Mouse (Mus musculus): ENCODE measurements at regions not wholly inside any gene's neighbourhood (a gene's known extent, or its start where the extent isn't known, plus 50 kb on each side); places are given as distances from the start of the nearest gene placed in this dataset.

DNA sequence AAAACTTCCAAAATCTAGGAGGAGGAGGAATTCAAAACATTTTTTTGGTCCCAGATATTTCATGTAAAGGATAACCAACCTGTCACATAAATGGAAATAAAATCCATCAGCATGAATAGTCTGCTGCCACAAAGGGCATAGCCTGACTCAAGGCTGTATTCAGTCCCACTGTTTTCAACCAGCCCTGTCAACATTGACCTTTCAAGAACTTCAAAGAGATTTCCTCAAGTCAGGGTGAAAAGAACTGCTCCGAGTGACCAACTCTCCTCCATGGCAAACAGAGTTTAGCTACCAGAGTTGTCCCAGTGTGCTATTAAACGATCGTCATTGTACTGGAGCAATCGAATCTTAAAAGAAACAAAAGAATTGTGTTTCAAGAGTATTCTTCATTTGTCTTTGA, 606.5 kb upstream of the Arid1b start:
- Histone ChIP-seq H3K4me1 (no peaks in the 10 kb centered on the region), H3K27ac (replicated peaks) (no peak overlapping the region), H3K36me3 (no peaks in the 10 kb centered on the region), H3K4me3 (no peak overlapping the region), H3K27me3 (no peaks in the 10 kb centered on the region), H3K9ac (replicated peaks) (no peak overlapping the region), H3K4me2 (replicated peaks) (no peak overlapping the region), H3K9me3 (no peaks in the 10 kb centered on the region)
- ATAC-seq (replicated peaks) = no peak
- WGBS = 56% methylated on average over 4 of the region's 4 CpGs

DNA sequence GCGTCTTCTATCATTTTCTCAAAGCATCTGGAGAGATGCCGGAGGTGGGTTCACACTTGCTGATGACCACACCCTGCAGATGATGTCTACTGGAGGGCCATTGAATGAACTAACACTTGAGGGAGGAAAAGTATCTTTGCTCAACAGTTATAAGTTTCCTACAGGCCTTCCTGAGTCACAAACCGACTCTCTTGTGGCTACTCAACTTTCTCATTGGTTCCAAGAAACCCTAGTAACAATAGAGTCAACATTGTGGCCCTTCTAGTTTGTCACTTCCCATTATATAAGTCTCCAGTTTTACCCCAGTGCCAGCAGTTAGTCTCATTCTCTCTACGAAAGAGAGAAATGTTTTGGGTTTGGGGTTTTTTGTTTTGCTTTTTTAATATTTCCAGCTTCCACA, 604.1 kb upstream of the Arid1b start:
- Histone ChIP-seq H3K9me3 (no peaks in the 10 kb centered on the region), H3K27me3 (no peaks in the 10 kb centered on the region), H3K4me3 (no peak overlapping the region), H3K27ac (replicated peaks) (no peak overlapping the region), H3K4me2 (replicated peaks) (no peak overlapping the region), H3K4me1 (no peaks in the 10 kb centered on the region), H3K36me3 (no peaks in the 10 kb centered on the region), H3K9ac (replicated peaks) (no peak overlapping the region)
- ATAC-seq (replicated peaks) = no peak
- 92% methylated on average over 4 of the region's 4 CpGs for WGBS

GRCm38 (mm10) chr17:4390577-4390976, 603.6 kb upstream of the Arid1b start:
- no peaks in the 10 kb centered on the region for H3K4me1 ChIP-seq
- H3K9ac ChIP-seq (replicated peaks) = no peak overlapping the region
- no peak for ATAC-seq (replicated peaks)
- no peaks in the 10 kb centered on the region for H3K36me3 ChIP-seq
- H3K4me3 ChIP-seq = no peak overlapping the region
- H3K4me2 ChIP-seq (replicated peaks) = no peak overlapping the region
- H3K27me3 ChIP-seq = no peaks in the 10 kb centered on the region
- H3K27ac ChIP-seq (replicated peaks) = no peak overlapping the region
- no peaks in the 10 kb centered on the region for H3K9me3 ChIP-seq

DNA sequence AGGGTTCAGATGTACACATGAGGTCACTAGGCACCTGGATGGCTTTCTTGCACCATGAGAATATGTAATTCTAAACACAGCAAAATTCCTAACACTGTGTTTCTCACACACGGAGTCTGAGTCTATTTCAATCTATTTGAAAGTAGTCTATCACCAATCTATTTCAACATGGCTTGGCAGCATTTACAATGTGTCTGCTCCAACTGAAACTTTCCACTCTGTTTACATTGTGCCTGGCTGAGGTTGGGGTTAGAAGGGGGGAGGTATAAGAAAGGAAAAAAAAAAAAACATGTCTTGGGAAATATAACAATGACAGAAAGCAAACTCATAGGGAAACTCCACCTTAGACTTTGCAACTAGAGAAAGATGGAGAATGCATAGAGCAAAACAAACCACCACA, 602.9 kb upstream of the Arid1b start:
- no peaks in the 10 kb centered on the region for H3K36me3 ChIP-seq

DNA sequence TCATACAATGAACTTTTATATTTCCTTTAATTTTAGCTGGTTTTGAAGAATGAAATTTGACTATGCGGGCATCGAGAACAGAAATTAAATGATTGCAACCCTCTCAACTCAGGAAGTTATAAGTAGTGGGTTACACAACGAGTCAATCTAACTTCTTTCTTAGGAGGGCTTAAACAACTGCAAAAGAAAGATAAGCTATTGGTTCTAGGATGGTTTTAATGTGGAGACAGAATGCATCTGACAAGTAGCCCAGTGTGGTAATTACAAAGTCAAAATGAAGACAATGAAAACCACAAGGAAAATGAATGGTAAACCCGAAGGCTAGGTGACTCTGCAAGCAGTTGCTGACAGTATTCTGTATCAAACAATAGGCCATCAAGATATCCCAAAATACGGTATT, 598.0 kb upstream of the Arid1b start:
- Histone ChIP-seq H3K4me2 (replicated peaks) (no peak overlapping the region), H3K4me3 (no peak overlapping the region), H3K27ac (replicated peaks) (no peak overlapping the region), H3K9me3 (no peaks in the 10 kb centered on the region), H3K36me3 (no peaks in the 10 kb centered on the region), H3K27me3 (no peaks in the 10 kb centered on the region), H3K4me1 (no peaks in the 10 kb centered on the region), H3K9ac (replicated peaks) (no peak overlapping the region)
- ATAC-seq (replicated peaks) = no peak
- 76% methylated on average over 5 of the region's 5 CpGs for WGBS

More for the DNA sequence above, 602.9 kb upstream of the Arid1b start:
- ATAC-seq (replicated peaks) = no peak
- Histone ChIP-seq H3K9ac (replicated peaks) (no peak overlapping the region), H3K4me3 (no peak overlapping the region), H3K9me3 (no peaks in the 10 kb centered on the region), H3K4me2 (replicated peaks) (no peak overlapping the region), H3K4me1 (no peaks in the 10 kb centered on the region), H3K27me3 (no peaks in the 10 kb centered on the region), H3K27ac (replicated peaks) (no peak overlapping the region)
- WGBS = 60% methylated on average over 1 of the region's 1 CpGs

DNA sequence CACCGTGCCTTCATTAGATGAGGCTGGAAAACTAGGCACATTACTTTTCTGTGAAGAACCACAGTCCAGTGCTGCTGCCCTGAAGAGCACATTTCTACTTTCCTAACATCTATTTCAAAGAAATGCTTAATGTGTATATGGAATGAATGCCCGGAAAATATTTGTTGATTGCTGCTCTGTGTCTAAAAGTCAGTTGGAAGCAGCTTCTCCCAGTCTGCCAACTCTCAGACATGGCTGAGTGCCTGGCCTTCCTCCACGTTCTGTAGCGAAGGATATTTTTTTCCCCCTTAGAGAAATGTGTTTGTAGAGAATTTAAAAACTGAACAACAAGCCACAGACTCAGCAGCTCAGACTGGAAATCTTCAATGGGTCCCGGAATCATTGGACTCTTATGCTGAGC, 576.4 kb upstream of the Arid1b start:
- no peaks in the 10 kb centered on the region for H3K36me3 ChIP-seq
- 71% methylated on average over 5 of the region's 5 CpGs for WGBS
- H3K27ac ChIP-seq (replicated peaks) = no peak overlapping the region
- no peaks in the 10 kb centered on the region for H3K27me3 ChIP-seq
- no peaks in the 10 kb centered on the region for H3K9me3 ChIP-seq
- no peaks in the 10 kb centered on the region for H3K4me1 ChIP-seq
- H3K4me3 ChIP-seq = no peak overlapping the region
- no peak overlapping the region for H3K9ac ChIP-seq (replicated peaks)
- no peak overlapping the region for H3K4me2 ChIP-seq (replicated peaks)
- ATAC-seq (replicated peaks) = no peak

DNA sequence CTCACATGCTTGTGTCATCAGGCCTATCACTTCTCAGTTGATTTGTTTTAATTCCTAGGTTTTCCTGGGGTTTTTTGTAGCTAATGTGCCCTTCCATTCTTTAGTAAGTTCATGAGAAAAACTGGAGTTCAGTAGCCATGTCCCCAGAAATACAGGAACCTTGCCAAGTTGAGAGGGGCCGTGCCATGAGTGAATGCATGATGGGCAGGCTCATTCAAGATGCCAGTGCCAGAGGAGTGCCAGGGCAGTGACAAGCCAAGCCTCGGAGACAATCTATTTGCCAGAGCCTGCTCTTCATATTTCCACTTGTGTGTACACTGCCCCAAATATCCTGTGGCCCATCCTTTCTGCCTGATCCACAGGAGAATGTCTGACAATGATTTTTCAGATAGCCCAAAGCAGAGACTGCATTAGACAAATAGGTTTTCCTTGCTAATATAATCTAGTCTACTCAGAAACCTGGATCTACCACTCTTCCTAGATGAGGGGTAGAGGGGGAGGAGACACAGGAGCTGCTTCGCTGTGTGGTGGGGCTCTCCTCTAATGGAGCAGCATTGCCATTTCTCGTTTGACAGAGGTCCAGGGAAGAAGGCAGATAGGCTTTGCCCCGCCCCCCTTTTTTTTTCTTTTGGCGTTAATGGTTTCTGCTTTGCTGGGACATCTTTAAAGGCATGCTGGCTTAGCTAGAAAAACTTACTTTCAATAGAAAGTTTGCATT, 569.5 kb upstream of the Arid1b start:
- no peaks in the 10 kb centered on the region for H3K9me3 ChIP-seq
- 42% methylated on average over 6 of the region's 6 CpGs for WGBS
- H3K4me2 ChIP-seq (replicated peaks) = no peak overlapping the region
- H3K36me3 ChIP-seq = no peaks in the 10 kb centered on the region
- H3K4me3 ChIP-seq = no peak overlapping the region
- 0 out of 2 replicates have a peak overlapping the region, but pooled peaks have one; percentile 3 for H3K27ac ChIP-seq (replicated peaks)
- ATAC-seq (replicated peaks) = peak; percentile 43
- no peak overlapping the region for H3K9ac ChIP-seq (replicated peaks)
- H3K27me3 ChIP-seq = no peaks in the 10 kb centered on the region
- peaks cover 11% of the 10 kb centered on the region; the same call in 1 of the 2 replicates for H3K4me1 ChIP-seq

DNA sequence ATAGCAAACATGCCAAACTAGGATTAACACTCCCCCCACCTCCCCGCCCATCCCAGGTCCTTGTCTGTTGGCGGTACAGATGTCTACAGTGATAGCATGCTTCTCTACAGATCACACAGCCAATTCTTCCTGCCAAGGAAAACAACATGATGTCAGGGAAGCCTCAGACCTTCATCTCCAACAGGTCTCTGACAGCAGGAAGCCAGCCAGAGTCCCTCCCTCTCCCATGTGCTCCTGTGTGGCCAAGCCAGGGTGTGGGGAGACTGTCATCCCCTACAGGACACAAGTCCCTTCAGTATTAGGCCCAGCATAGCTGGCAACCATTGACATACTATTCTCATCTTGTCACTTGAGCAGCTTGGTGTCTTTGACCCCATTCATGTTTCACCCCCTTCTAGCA, 568.8 kb upstream of the Arid1b start:
- H3K9me3 ChIP-seq = no peaks in the 10 kb centered on the region
- no peak overlapping the region for H3K4me2 ChIP-seq (replicated peaks)
- H3K9ac ChIP-seq (replicated peaks) = no peak overlapping the region
- no peak overlapping the region for H3K27ac ChIP-seq (replicated peaks)
- WGBS = 66% methylated on average over 2 of the region's 2 CpGs
- H3K4me1 ChIP-seq = peaks cover 11% of the 10 kb centered on the region; the same call in 1 of the 2 replicates
- ATAC-seq (replicated peaks) = no peak
- no peaks in the 10 kb centered on the region for H3K36me3 ChIP-seq
- no peaks in the 10 kb centered on the region for H3K27me3 ChIP-seq
- no peak overlapping the region for H3K4me3 ChIP-seq

- Histone ChIP-seq H3K4me1 (peaks cover 12% of the 10 kb centered on the region; the same call in 1 of the 2 replicates), H3K9ac (replicated peaks) (no peak overlapping the region), H3K36me3 (no peaks in the 10 kb centered on the region), H3K27ac (replicated peaks) (no peak overlapping the region), H3K4me3 (no peak overlapping the region), H3K9me3 (no peaks in the 10 kb centered on the region), H3K4me2 (replicated peaks) (no peak overlapping the region), H3K27me3 (no peaks in the 10 kb centered on the region)
- WGBS = 79% methylated on average over 2 of the region's 2 CpGs
- no peak for ATAC-seq (replicated peaks)
Measured at GRCm38 (mm10) chr17:4429036-4429435, 565.1 kb upstream of the Arid1b start.

GRCm38 (mm10) chr17:4445606-4446005, 548.5 kb upstream of the Arid1b start:
- Histone ChIP-seq H3K27ac (replicated peaks) (no peak overlapping the region), H3K27me3 (no peaks in the 10 kb centered on the region), H3K9ac (replicated peaks) (no peak overlapping the region), H3K36me3 (no peaks in the 10 kb centered on the region), H3K4me1 (no peaks in the 10 kb centered on the region), H3K4me2 (replicated peaks) (no peak overlapping the region), H3K4me3 (no peak overlapping the region), H3K9me3 (no peaks in the 10 kb centered on the region)
- WGBS = 100% methylated on average over 1 of the region's 1 CpGs
- ATAC-seq (replicated peaks) = no peak

DNA sequence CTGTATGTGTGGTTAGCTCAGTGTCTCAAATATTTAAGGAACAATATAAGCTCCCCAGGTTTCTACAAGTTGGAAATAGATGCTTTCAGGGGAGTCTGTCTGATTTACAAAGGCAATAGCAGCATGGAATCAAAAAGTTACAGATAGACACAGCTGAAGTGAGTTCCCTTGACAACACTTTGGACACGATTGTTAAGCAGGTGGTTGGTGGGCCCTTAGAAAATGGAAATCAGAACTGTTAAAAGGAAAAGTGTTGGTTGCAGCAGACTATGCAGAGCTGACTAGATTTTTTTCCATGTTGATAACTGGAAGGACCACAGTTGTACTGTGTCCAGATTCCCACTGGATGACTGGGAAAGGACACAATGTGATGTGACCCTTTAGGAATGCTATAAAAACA, 536.6 kb upstream of the Arid1b start:
- no peak for ATAC-seq (replicated peaks)

GRCm38 (mm10) chr17:4461541-4461940, 532.6 kb upstream of the Arid1b start:
- Histone ChIP-seq H3K9ac (replicated peaks) (no peak overlapping the region), H3K36me3 (no peaks in the 10 kb centered on the region), H3K27me3 (no peaks in the 10 kb centered on the region), H3K4me2 (replicated peaks) (no peak overlapping the region), H3K27ac (replicated peaks) (no peak overlapping the region), H3K9me3 (no peaks in the 10 kb centered on the region), H3K4me1 (peaks cover 9% of the 10 kb centered on the region), H3K4me3 (no peak overlapping the region)
- no peak for ATAC-seq (replicated peaks)
- WGBS = 71% methylated on average over 2 of the region's 2 CpGs

More for the DNA sequence above, 536.6 kb upstream of the Arid1b start:
- H3K4me1 ChIP-seq = no peaks in the 10 kb centered on the region
- no peak overlapping the region for H3K9ac ChIP-seq (replicated peaks)
- WGBS = 75% methylated on average over 1 of the region's 1 CpGs
- no peak overlapping the region for H3K4me2 ChIP-seq (replicated peaks)
- H3K27me3 ChIP-seq = no peaks in the 10 kb centered on the region
- H3K4me3 ChIP-seq = no peak overlapping the region
- no peak overlapping the region for H3K27ac ChIP-seq (replicated peaks)
- no peaks in the 10 kb centered on the region for H3K36me3 ChIP-seq
- H3K9me3 ChIP-seq = no peaks in the 10 kb centered on the region

DNA sequence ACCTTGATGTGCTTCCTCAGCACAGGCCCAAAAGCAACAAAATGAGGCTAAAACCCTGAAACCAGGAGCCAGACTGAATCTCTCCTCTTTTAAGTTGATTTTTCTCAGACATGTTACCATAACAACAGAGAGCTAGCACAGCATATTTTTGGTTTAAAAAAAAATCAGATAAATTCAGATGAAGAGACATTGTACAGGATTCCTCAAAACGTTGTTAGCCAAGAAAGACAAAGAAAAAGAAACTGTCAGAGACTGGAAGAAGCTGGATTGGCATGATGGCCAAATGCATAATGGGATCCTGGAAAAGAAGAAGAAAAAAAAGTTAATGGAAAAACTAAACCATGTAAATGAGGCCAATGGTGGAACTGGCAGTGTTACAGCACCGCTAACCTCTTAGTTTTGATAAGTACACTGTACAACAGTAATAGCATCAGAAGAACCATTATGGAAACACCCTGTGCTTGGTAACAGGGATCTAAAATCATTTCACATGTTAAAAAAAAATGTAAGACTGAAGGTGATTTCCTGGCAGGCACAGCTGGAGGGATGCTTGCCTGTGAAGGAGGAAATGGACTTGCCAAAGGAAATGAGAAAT, 529.7 kb upstream of the Arid1b start:
- Histone ChIP-seq H3K4me3 (no peak overlapping the region), H3K27me3 (no peaks in the 10 kb centered on the region), H3K9ac (replicated peaks) (no peak overlapping the region), H3K4me2 (replicated peaks) (no peak overlapping the region), H3K9me3 (no peaks in the 10 kb centered on the region), H3K27ac (replicated peaks) (peak overlapping the region; percentile 43; the same call in 1 of the 2 replicates), H3K36me3 (no peaks in the 10 kb centered on the region), H3K4me1 (peaks cover 9% of the 10 kb centered on the region)
- ATAC-seq (replicated peaks) = no peak
- WGBS = 46% methylated on average over 2 of the region's 2 CpGs
